Mouse (Mus musculus): Measurements from ENCODE around the gene Zfp652. TPM values are rescaled to one million over a fixed set of nuclear protein-coding genes. Genes with fewer than 3 reads are reported as not detected.

The Zfp652 gene
- polyA plus RNA-seq, 1 experiment: 30.1 TPM

DNA sequence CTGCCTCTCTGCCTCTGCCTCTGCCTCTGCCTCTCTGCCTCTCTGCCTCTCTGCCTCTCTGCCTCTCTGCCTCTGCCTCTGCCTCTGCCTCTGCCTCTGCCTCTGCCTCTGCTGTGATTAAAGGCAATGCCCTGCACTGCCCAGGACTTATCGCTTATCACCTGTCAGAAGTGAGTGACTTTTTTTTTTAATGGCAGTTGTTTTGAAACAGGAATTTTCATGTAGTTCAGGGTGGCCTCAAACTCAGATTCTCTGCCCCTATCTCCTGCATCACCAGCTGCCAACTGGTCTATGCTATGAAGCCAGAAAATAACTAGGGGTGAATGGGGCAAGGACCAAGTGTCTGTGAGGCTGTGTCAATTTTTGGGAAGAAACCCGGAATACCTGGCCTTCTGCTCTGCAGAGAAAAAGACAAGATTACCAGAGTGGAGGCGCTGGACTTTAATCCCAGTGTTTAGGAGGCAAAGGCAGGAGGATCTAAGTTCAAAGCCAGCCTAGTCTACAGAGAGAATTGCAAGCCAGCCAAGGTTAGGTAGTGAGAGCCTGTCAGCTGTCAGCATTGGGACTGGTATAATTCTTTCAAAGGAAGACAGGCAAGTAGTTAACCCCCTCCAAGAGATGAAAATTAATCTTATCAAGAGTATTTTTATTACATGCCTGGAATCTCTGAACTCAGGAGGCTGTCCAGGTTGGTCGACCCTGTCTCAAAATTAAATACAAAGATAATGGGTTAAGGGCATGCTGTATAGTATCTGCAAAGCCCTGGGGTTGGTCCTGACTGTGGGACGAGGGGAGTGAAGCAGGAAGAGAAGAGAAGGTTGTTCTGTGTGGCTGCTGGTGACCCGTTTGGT is 114.1 kb downstream of the Zfp652 start:
- WGBS: 63% methylated on average over 6 of the region's 6 CpGs
- no peak overlapping the region for H3K4me3 ChIP-seq (replicated peaks; ENCODE audit: insufficient read depth, low read depth, low read length)
- DNase-seq: no peak
- no peaks in the 10 kb centered on the region for H3K27me3 ChIP-seq (ENCODE audit: control insufficient read depth, insufficient read depth, low read length)
- H3K27ac ChIP-seq (ENCODE audit: insufficient read depth, low read length): no peak overlapping the region
- no peaks in the 10 kb centered on the region; the same call in none of the 2 replicates for H3K4me1 ChIP-seq (ENCODE audit: control insufficient read depth, insufficient read depth, low read length)
- TF ChIP-seq POLR2A (IDR thresholded peaks at IDR 0.05; ENCODE audit: borderline replicate concordance, insufficient read depth, low read length): no peak
- TF ChIP-seq CTCF (IDR thresholded peaks at IDR 0.05; ENCODE audit: borderline replicate concordance, insufficient read depth, low read depth, low read length): no peak

DNA sequence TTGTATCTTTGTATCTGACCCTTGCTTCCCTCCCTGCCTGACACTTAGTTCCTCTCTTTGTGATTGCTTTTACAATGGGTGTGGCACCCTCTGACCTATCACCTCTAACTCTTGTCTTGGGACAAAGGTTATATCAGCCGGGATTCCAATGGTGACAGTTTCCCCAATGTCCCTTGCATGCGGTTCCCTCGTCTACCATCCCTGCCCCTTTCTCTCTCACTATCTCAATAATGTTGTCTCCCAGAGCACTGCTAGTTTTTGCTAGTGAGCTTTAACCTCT is 114.6 kb downstream of the Zfp652 start:
- Histone ChIP-seq H3K27me3 (ENCODE audit: control insufficient read depth, insufficient read depth, low read length) (no peaks in the 10 kb centered on the region), H3K27ac (ENCODE audit: insufficient read depth, low read length) (no peak overlapping the region), H3K4me3 (replicated peaks; ENCODE audit: insufficient read depth, low read depth, low read length) (no peak overlapping the region), H3K4me1 (ENCODE audit: control insufficient read depth, insufficient read depth, low read length) (no peaks in the 10 kb centered on the region; the same call in none of the 2 replicates)
- WGBS: 30% methylated on average over 3 of the region's 3 CpGs
- no peak for DNase-seq
- no peak for TF ChIP-seq CTCF (IDR thresholded peaks at IDR 0.05; ENCODE audit: borderline replicate concordance, insufficient read depth, low read depth, low read length)
- no peak for TF ChIP-seq POLR2A (IDR thresholded peaks at IDR 0.05; ENCODE audit: borderline replicate concordance, insufficient read depth, low read length)

DNA sequence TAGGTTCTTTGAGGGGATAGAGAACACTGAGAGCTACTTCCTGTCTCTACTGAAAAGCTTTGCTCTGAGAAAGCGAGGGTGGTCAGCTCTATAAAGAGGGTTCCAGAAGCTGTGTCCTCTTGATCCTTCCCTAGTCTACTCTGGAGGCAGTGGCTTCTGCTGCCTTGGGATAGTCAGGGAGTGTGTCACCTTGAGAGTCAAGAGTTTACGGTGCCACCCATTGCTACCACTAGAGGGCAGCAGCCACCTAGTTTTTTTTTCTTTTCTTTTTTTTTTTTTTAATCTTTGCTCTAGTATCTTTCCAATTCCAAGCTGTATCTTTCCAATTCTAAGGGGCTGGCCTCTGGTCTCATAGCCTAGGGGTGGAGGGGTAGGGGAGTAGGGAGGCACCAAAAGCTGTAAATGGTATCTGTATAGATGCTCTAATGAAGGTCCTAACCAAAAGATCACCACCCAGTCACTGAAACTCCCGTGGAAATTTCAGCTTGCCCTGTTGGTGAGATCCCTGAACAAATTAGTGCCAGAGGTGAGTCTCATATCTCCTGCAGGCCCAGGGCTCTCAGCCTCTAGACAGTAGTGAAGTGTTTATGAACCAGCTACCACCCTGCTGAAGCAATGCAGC is 115.1 kb downstream of the Zfp652 start:
- Histone ChIP-seq H3K27me3 (ENCODE audit: control insufficient read depth, insufficient read depth, low read length) (no peaks in the 10 kb centered on the region), H3K4me3 (replicated peaks; ENCODE audit: insufficient read depth, low read depth, low read length) (no peak overlapping the region), H3K27ac (ENCODE audit: insufficient read depth, low read length) (no peak overlapping the region), H3K4me1 (ENCODE audit: control insufficient read depth, insufficient read depth, low read length) (peaks cover 1% of the 10 kb centered on the region)
- no peak for TF ChIP-seq POLR2A (IDR thresholded peaks at IDR 0.05; ENCODE audit: borderline replicate concordance, insufficient read depth, low read length)
- TF ChIP-seq CTCF (IDR thresholded peaks at IDR 0.05; ENCODE audit: borderline replicate concordance, insufficient read depth, low read depth, low read length): peak; percentile 65; the same call in 1 of the 2 replicates
- 11% methylated on average over 3 of the region's 3 CpGs for WGBS
- peak; percentile 70 to 79 for DNase-seq

DNA sequence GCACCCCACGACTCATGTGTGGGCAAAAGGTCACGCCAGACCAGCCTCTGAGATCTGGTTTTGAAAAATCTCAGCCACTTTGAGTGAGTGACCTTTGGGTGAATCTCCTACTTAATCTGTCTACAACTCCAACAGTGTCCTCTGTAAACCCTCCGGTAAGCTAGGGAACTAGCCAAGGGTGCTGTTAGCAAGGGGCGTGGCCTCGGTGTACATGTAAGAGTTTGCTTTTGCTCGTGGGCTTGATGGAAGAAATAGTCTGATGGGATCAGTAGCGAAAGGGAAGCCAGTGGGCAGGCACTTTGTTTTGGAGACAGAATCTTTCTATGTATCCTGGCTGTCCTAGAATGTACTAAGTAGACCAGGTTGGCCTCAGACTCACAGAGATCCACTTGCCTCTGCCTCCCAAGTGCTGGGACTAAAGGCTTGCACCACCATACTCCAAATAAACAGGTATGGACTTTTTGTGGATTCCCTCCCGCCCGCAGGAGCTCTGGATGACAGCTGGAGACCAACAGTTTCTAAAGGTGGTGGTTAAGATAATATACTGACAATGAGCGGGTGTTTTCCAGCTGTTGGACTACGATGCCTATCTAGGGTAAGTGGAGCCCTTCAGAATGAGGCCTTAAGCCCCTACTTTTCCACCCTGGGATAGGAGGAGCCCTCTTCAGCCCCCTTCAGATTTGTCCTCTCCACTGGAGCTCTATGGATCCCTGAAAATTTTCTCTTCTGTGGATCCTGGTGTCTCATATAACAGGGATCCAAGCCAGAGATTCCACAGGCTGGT is 115.9 kb downstream of the Zfp652 start:
- 82% methylated on average over 11 of the region's 11 CpGs for WGBS
- DNase-seq: no peak

DNA sequence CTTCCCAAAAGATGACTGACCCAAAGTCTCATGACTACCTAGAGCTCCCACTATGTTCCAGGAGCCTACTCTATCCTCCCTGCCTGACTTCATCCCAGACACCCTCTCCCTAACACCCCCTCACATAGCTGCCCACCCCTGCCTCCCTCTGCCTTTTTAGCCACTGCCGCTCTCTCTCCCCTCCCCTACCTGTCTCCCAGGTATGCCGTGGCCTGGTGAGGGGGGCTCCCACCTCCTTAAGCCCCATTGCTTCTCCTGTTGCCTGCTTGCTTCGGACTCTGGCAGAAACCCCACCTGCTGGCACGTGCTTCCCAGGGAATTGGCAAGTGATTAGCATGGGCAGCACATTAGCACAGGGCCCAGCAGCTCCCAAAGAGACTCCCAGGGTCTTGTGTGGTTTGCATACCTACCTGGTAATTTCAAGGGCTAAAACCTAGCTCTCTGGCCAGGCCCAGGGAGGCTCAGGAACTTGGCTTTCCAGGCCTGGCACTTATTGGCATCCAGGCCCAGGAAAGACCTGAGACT is 117.1 kb downstream of the Zfp652 start:
- TF ChIP-seq CTCF (IDR thresholded peaks at IDR 0.05; ENCODE audit: borderline replicate concordance, insufficient read depth, low read depth, low read length) (no peak), POLR2A (IDR thresholded peaks at IDR 0.05; ENCODE audit: borderline replicate concordance, insufficient read depth, low read length) (no peak)
- DNase-seq: no peak
- peaks cover 13% of the 10 kb centered on the region for H3K4me1 ChIP-seq (ENCODE audit: control insufficient read depth, insufficient read depth, low read length)
- no peak overlapping the region for H3K27ac ChIP-seq (ENCODE audit: insufficient read depth, low read length)
- H3K27me3 ChIP-seq (ENCODE audit: control insufficient read depth, insufficient read depth, low read length): no peaks in the 10 kb centered on the region
- 63% methylated on average over 4 of the region's 4 CpGs for WGBS
- H3K4me3 ChIP-seq (replicated peaks; ENCODE audit: insufficient read depth, low read depth, low read length): no peak overlapping the region

More for the DNA sequence above, 115.9 kb downstream of the Zfp652 start:
- Histone ChIP-seq H3K4me3 (replicated peaks; ENCODE audit: insufficient read depth, low read depth, low read length) (no peak overlapping the region), H3K4me1 (ENCODE audit: control insufficient read depth, insufficient read depth, low read length) (peaks cover 7% of the 10 kb centered on the region), H3K27ac (ENCODE audit: insufficient read depth, low read length) (no peak overlapping the region), H3K27me3 (ENCODE audit: control insufficient read depth, insufficient read depth, low read length) (no peaks in the 10 kb centered on the region)
- TF ChIP-seq CTCF (IDR thresholded peaks at IDR 0.05; ENCODE audit: borderline replicate concordance, insufficient read depth, low read depth, low read length) (no peak), POLR2A (IDR thresholded peaks at IDR 0.05; ENCODE audit: borderline replicate concordance, insufficient read depth, low read length) (no peak)

DNA sequence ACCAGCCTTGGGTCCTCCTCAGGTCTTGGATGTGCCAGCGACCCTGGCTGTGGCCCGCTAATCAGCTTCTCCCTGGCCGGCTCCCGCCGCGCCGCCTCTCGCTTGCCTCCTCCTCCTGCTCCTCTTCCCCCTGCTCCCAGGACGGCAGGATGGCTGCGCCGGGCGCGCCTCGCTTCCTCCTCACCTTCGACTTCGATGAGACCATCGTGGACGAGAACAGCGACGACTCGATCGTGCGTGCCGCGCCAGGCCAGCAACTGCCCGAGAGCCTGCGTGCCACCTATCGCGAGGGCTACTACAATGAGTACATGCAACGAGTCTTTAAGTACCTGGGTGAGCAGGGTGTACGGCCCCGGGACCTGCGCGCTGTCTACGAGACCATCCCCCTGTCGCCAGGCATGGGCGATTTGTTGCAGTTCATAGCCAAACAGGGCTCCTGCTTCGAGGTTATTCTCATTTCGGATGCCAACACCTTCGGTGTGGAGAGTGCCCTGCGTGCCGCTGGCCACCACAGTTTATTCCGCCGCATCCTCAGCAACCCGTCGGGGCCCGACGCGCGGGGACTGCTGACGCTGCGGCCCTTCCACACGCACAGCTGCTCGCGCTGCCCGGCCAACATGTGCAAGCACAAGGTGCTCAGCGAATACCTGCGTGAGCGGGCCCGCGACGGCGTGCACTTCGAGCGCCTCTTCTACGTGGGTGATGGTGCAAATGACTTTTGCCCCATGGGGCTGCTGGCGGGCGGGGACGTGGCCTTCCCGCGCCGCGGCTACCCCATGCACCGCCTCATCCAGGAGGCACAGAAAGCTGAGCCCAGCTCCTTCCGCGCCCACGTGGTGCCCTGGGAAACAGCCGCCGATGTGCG is 118.2 kb downstream of the Zfp652 start:
- H3K4me3 ChIP-seq (replicated peaks; ENCODE audit: insufficient read depth, low read depth, low read length): no peak overlapping the region
- no peak overlapping the region for H3K27ac ChIP-seq (ENCODE audit: insufficient read depth, low read length)
- H3K27me3 ChIP-seq (ENCODE audit: control insufficient read depth, insufficient read depth, low read length): no peaks in the 10 kb centered on the region
- WGBS: 62% methylated on average over 80 of the region's 80 CpGs
- DNase-seq: peak in 1 of 2 experiments; percentile 20
- no peak for TF ChIP-seq CTCF (IDR thresholded peaks at IDR 0.05; ENCODE audit: borderline replicate concordance, insufficient read depth, low read depth, low read length)
- TF ChIP-seq POLR2A (IDR thresholded peaks at IDR 0.05; ENCODE audit: borderline replicate concordance, insufficient read depth, low read length): no peak
- H3K4me1 ChIP-seq (ENCODE audit: control insufficient read depth, insufficient read depth, low read length): peaks cover 17% of the 10 kb centered on the region

DNA sequence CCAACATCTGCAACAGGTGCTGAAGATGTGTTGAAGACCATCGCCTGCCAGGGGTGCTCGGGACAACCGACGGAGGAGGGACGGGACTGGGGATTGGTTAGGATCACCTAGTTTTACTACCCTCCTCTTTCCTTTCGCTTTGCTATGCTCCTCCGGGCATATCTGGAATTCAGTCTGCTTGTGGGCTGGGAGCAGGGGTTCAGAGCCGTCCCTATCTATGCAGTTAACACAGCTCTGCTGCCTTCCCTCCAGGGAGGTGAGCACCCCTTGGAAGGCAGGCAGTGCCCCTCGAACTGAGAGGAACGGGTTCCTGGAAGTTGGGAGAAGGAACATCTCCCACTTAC is 118.8 kb downstream of the Zfp652 start:
- no peak overlapping the region for H3K27ac ChIP-seq (ENCODE audit: insufficient read depth, low read length)
- DNase-seq: no peak
- peaks cover 23% of the 10 kb centered on the region for H3K4me1 ChIP-seq (ENCODE audit: control insufficient read depth, insufficient read depth, low read length)
- no peaks in the 10 kb centered on the region for H3K27me3 ChIP-seq (ENCODE audit: control insufficient read depth, insufficient read depth, low read length)
- TF ChIP-seq POLR2A (IDR thresholded peaks at IDR 0.05; ENCODE audit: borderline replicate concordance, insufficient read depth, low read length): no peak
- TF ChIP-seq CTCF (IDR thresholded peaks at IDR 0.05; ENCODE audit: borderline replicate concordance, insufficient read depth, low read depth, low read length): no peak
- H3K4me3 ChIP-seq (replicated peaks; ENCODE audit: insufficient read depth, low read depth, low read length): no peak overlapping the region
- WGBS: 52% methylated on average over 10 of the region's 10 CpGs
